ENCODE assay signal across 18 mouse cellular contexts in the genomic region with DNA sequence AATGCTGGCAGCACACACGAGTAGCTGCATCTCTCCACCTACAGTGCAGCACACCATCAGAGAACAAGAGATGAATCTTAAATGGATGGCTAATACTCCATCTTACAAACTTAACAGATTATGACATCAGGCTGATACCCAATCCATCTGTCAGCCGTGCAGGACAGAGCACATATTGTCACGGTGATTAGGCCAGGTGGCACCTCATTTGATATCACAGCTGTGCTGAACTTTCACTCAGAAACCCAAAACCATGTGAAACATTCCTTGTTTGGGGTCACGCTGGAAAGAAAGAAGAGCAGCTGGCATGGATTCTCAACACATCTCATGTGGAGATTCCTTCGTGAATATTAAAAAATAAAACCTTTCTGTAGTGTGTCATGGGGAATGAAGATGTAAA.
A peak's percentile ranks its signal among the peaks of the same experiment; 100 is the strongest.
DNase-seq lines count a peak whose midpoint lies in the region; ATAC-seq lines count a peak whose summit lies in the region.
"Had no signal": no experiment of that assay in that cellular context is flagged by ENCODE, and none has a peak within 500 bp of the region (broad histone marks: within the 10 kb centered on the region; RNA-seq: fewer than 3 reads in every experiment).

No protein-coding gene starts in this region.

- H3K9ac ChIP-seq in hindbrain, embryonic 12.5 days: no peak overlapping the region
- H3K9ac ChIP-seq in hindbrain, embryonic 16.5 days (ENCODE audit: low read depth, low read length): no peak overlapping the region
- no peak overlapping the region for H3K9ac ChIP-seq in midbrain, embryonic 12.5 days (replicated peaks)
- no peak overlapping the region for H3K9ac ChIP-seq in midbrain, embryonic 15.5 days
- H3K9ac ChIP-seq in embryonic facial prominence, embryonic 11.5 days (replicated peaks; ENCODE audit: low read length): no peak overlapping the region
- H3K9ac ChIP-seq: liver, embryonic 14.5 days; neural tube, embryonic 12.5 days had no signal

- ATAC-seq in hindbrain, embryonic 12.5 days (ENCODE audit: low FRiP score): 0 out of 2 replicates have a peak, but pooled peaks have one; percentile 48
- no peak for ATAC-seq in hindbrain, embryonic 16.5 days
- 0 out of 2 replicates have a peak, but pooled peaks have one; percentile 38 for ATAC-seq in midbrain, embryonic 12.5 days (ENCODE audit: low FRiP score, low read depth)
- no peak for ATAC-seq in midbrain, embryonic 15.5 days (replicated peaks)
- ATAC-seq in embryonic facial prominence, embryonic 11.5 days (replicated peaks; ENCODE audit: insufficient number of reproducible peaks, low FRiP score, low TSS enrichment, low read depth): no peak; the same call in 1 of the 2 replicates
- no peak for ATAC-seq in cerebellum, adult (ENCODE audit: insufficient number of reproducible peaks, low FRiP score, low TSS enrichment)
- ATAC-seq: midbrain, embryonic 16.5 days had no signal

- H3K4me1 ChIP-seq in hindbrain, embryonic 12.5 days: peaks cover 4% of the 10 kb centered on the region; the same call in 1 of the 2 replicates
- H3K4me1 ChIP-seq in hindbrain, embryonic 16.5 days (ENCODE audit: control insufficient read depth, insufficient read depth, low read depth, low read length): no peaks in the 10 kb centered on the region
- no peaks in the 10 kb centered on the region; the same call in 1 of the 2 replicates for H3K4me1 ChIP-seq in midbrain, embryonic 12.5 days
- H3K4me1 ChIP-seq in midbrain, embryonic 15.5 days: no peaks in the 10 kb centered on the region
- H3K4me1 ChIP-seq in embryonic facial prominence, embryonic 11.5 days (ENCODE audit: control insufficient read depth, insufficient read depth, low read length): no peaks in the 10 kb centered on the region
- H3K4me1 ChIP-seq: neural tube, embryonic 12.5 days had no signal

- H3K27me3 ChIP-seq in hindbrain, embryonic 12.5 days: no peaks in the 10 kb centered on the region
- H3K27me3 ChIP-seq in hindbrain, embryonic 16.5 days (replicated peaks; ENCODE audit: control insufficient read depth, insufficient read depth, low read length): no peaks in the 10 kb centered on the region
- H3K27me3 ChIP-seq in midbrain, embryonic 12.5 days: no peaks in the 10 kb centered on the region
- no peaks in the 10 kb centered on the region for H3K27me3 ChIP-seq in midbrain, embryonic 15.5 days (replicated peaks)
- no peaks in the 10 kb centered on the region for H3K27me3 ChIP-seq in embryonic facial prominence, embryonic 11.5 days (ENCODE audit: control insufficient read depth, insufficient read depth, low read length)
- H3K27me3 ChIP-seq: neural tube, embryonic 12.5 days had no signal

- no peaks in the 10 kb centered on the region for H3K36me3 ChIP-seq in hindbrain, embryonic 12.5 days
- no peaks in the 10 kb centered on the region for H3K36me3 ChIP-seq in hindbrain, embryonic 16.5 days (ENCODE audit: control insufficient read depth, insufficient read depth, low read length)
- H3K36me3 ChIP-seq in midbrain, embryonic 12.5 days: no peaks in the 10 kb centered on the region
- H3K36me3 ChIP-seq in midbrain, embryonic 15.5 days (replicated peaks): no peaks in the 10 kb centered on the region
- H3K36me3 ChIP-seq in embryonic facial prominence, embryonic 11.5 days (replicated peaks; ENCODE audit: control insufficient read depth, insufficient read depth, low read depth, low read length): no peaks in the 10 kb centered on the region
- H3K36me3 ChIP-seq: neural tube, embryonic 12.5 days had no signal

- peak; percentile 49 for DNase-seq in embryonic facial prominence, embryonic 11.5 days (ENCODE audit: low spot score)
- peak; percentile 60 for DNase-seq in mesoderm, embryonic 11.5 days (ENCODE audit: low read depth, low spot score)
- DNase-seq: adrenal gland, postnatal 10 days; cerebellum, adult 18-20 months; cerebellum, postnatal 36 days; gastrocnemius, postnatal 25 days; kidney, adult 18-20 months; kidney, postnatal 14 days; thymus, adult 18-20 months had no signal

- H3K27ac ChIP-seq in hindbrain, embryonic 12.5 days: no peak overlapping the region
- no peak overlapping the region for H3K27ac ChIP-seq in hindbrain, embryonic 16.5 days (ENCODE audit: low read depth, low read length)
- no peak overlapping the region for H3K27ac ChIP-seq in midbrain, embryonic 12.5 days (replicated peaks)
- H3K27ac ChIP-seq in midbrain, embryonic 15.5 days: no peak overlapping the region
- no peak overlapping the region for H3K27ac ChIP-seq in embryonic facial prominence, embryonic 11.5 days (replicated peaks; ENCODE audit: low read depth, low read length)
- H3K27ac ChIP-seq: left cerebral cortex, adult 2 months; liver, embryonic 14.5 days; neural tube, embryonic 12.5 days had no signal

- H3K4me3 ChIP-seq in hindbrain, embryonic 12.5 days: no peak overlapping the region
- H3K4me3 ChIP-seq in hindbrain, embryonic 16.5 days (ENCODE audit: low read length): no peak overlapping the region
- no peak overlapping the region for H3K4me3 ChIP-seq in midbrain, embryonic 12.5 days
- H3K4me3 ChIP-seq in midbrain, embryonic 15.5 days: no peak overlapping the region
- H3K4me3 ChIP-seq in embryonic facial prominence, embryonic 11.5 days (ENCODE audit: low read depth, low read length): no peak overlapping the region
- H3K4me3 ChIP-seq: left cerebral cortex, adult 2 months; neural tube, embryonic 12.5 days had no signal

- 49% methylated on average over 5 of the region's 5 CpGs for WGBS in hindbrain, embryonic 12.5 days
- 47% methylated on average over 5 of the region's 5 CpGs for WGBS in hindbrain, embryonic 16.5 days
- WGBS in midbrain, embryonic 12.5 days: 55% methylated on average over 5 of the region's 5 CpGs
- WGBS in midbrain, embryonic 15.5 days: 42% methylated on average over 5 of the region's 5 CpGs
- 48% methylated on average over 5 of the region's 5 CpGs for WGBS in embryonic facial prominence, embryonic 11.5 days

- H3K9me3 ChIP-seq in hindbrain, embryonic 12.5 days (replicated peaks): no peaks in the 10 kb centered on the region
- no peaks in the 10 kb centered on the region for H3K9me3 ChIP-seq in hindbrain, embryonic 16.5 days (ENCODE audit: control insufficient read depth, low read length)
- H3K9me3 ChIP-seq in midbrain, embryonic 12.5 days: no peaks in the 10 kb centered on the region
- H3K9me3 ChIP-seq in midbrain, embryonic 15.5 days: no peaks in the 10 kb centered on the region
- no peaks in the 10 kb centered on the region for H3K9me3 ChIP-seq in embryonic facial prominence, embryonic 11.5 days (replicated peaks; ENCODE audit: control insufficient read depth, low read length)
- H3K9me3 ChIP-seq: neural tube, embryonic 12.5 days had no signal

- no peak overlapping the region for H3K4me2 ChIP-seq in hindbrain, embryonic 12.5 days (replicated peaks)
- no peak overlapping the region for H3K4me2 ChIP-seq in hindbrain, embryonic 16.5 days (ENCODE audit: low read length)
- H3K4me2 ChIP-seq in midbrain, embryonic 12.5 days (replicated peaks): no peak overlapping the region
- no peak overlapping the region for H3K4me2 ChIP-seq in midbrain, embryonic 15.5 days
- no peak overlapping the region for H3K4me2 ChIP-seq in embryonic facial prominence, embryonic 11.5 days (ENCODE audit: low read depth, low read length)
- H3K4me2 ChIP-seq: neural tube, embryonic 12.5 days had no signal

Comparison
In these comparisons a context has a peak if more than half of its experiments do, and no peak if none do; other contexts are left out.
1. ATAC-seq: peak in hindbrain, embryonic 12.5 days (single experiment) and midbrain, embryonic 12.5 days (single experiment); none in hindbrain, embryonic 16.5 days (single experiment), midbrain, embryonic 15.5 days (single experiment), embryonic facial prominence, embryonic 11.5 days (single experiment) and cerebellum, adult (single experiment).